Mouse (Mus musculus) liver, postnatal 0 days (tissue): ENCODE results near the gene Fam131c.

Experiments
- CTCF ChIP-seq: sonication (generic); IDR thresholded peaks from 2 replicates; pipeline ENCODE4 v1.5.1; 2016; ENCODE audit warnings: antibody characterized with exemption, low read depth
- EP300 ChIP-seq: IDR thresholded peaks from 2 replicates; pipeline ENCODE4 v1.6.1; 2016; ENCODE audit warnings: antibody characterized with exemption, low read depth, mild to moderate bottlenecking

DNA sequence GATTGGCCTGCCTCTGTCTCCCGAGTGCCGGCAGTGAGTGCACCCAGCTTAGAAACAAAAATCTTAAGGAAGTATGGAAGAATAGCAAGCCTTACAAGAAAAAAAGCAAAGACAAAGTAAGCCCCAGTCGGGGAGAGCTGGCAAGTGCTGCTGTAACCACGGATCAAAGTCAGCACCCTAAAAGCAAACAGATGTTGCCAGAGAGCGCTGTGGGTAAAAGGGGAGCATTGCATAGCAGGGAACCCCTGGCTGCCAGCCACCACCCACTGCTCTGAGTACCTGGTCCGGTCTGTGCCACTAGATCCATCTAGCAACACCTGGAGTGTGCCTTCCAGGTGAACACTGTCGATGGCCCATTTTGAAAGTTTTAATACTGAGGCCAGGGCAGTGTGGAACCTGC lies 35.8 kb upstream of the Fam131c start:
- no peak for TF ChIP-seq CTCF
- TF ChIP-seq EP300: no peak
